Mouse (Mus musculus): ENCODE measurements around the gene Cnp. TPM values are rescaled to one million over a fixed set of nuclear protein-coding genes. Genes with fewer than 3 reads are reported as not detected.
A peak's percentile ranks its signal among the peaks of the same experiment; 100 is the strongest.
"Not testable (repeated sequence)": the region's sequence is repeated elsewhere in the genome, so short reads cannot be mapped to it uniquely, and the experiment has no call there.

Gene Cnp
- 15.3 and 17.5 TPM in 2 replicates for polyA plus RNA-seq (2016; fragmentation: Nextera tagmentation; extraction: Ambion mirVana)

DNA sequence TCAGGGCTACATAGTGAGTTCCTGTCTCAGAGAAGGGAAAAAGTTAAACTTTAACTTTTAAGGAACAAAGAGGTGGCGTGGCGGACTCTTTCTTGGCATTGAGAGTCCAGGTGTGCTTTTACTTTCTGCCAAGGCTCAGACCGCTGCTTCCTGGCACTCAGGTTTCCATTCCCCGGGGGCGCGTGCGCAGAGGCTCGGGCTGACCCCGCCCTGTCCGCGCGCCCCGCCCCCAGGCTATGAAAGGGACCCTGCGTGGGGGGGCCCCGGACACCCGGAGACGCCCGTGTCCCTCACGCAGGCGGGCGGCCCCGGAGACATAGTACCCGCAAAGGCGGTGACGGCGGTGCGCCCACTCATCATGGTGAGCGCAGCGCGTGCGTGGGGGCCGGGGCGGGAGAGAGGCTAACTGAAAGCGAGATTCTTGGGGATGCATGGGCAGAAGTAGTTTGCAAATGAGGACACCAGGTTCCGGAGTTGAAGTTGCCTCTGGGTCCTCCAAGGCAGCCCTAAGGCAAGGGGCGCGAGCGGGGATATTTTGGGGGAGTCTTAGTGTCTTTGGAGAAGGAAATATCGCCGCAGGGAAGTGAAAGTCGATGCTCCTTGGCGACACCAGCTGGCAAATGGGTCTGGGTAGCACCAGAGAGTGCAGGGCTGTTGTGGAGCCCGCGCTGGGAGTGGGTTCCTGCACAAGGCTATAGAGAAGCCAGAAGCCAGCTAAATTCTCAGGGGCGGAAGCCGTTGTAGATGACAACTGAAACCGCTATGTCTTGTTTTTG lies at the start of gene Cnp:
TSS of gene Cnp (plus strand) at position 197 of the 776 bp plus-strand sequence.
- peaks cover 35% of the 10 kb centered on the region for H3K36me3 ChIP-seq (replicated peaks)
- H3K27ac ChIP-seq = peak within 1 kb of the TSS; percentile 83
- peak within 1 kb of the TSS; percentile 69 for H3K4me3 ChIP-seq
- peaks cover 44% of the 10 kb centered on the region for H3K27me3 ChIP-seq (ENCODE audit: poor library complexity, severe bottlenecking)
- no peaks in the 10 kb centered on the region for H3K9me3 ChIP-seq
- DNase-seq (ENCODE audit: extremely low spot score, low spot score) = peak; percentile 63
- WGBS = 2% methylated on average over 47 of the region's 47 CpGs
- peaks cover 41% of the 10 kb centered on the region for H3K4me1 ChIP-seq

- Histone ChIP-seq H3K4me1 (peaks cover 42% of the 10 kb centered on the region), H3K4me3 (peak overlapping the region; percentile 93), H3K27me3 (ENCODE audit: poor library complexity, severe bottlenecking) (peaks cover 15% of the 10 kb centered on the region), H3K9me3 (no peaks in the 10 kb centered on the region), H3K36me3 (replicated peaks) (peaks cover 54% of the 10 kb centered on the region), H3K27ac (no peak overlapping the region; the same call in 1 of the 2 replicates)
- WGBS = 60% methylated on average over 11 of the region's 11 CpGs
- no peak for DNase-seq (ENCODE audit: extremely low spot score, low spot score)
These were observed 49.6 kb upstream of the Cnp start for GRCm38 (mm10) chr11:100524987-100525630.

GRCm38 (mm10) chr11:100526052-100526816 lies 48.5 kb upstream of the Cnp start:
- peak overlapping the region; percentile 97 for H3K27ac ChIP-seq
- WGBS = 8% methylated on average over 15 of the region's 15 CpGs
- peaks cover 43% of the 10 kb centered on the region for H3K36me3 ChIP-seq (replicated peaks)
- no peaks in the 10 kb centered on the region for H3K9me3 ChIP-seq
- peaks cover 26% of the 10 kb centered on the region for H3K27me3 ChIP-seq (ENCODE audit: poor library complexity, severe bottlenecking)
- peak overlapping the region; percentile 93 for H3K4me3 ChIP-seq
- peaks cover 42% of the 10 kb centered on the region for H3K4me1 ChIP-seq
- no peak for DNase-seq (ENCODE audit: extremely low spot score, low spot score)

- Histone ChIP-seq H3K36me3 (replicated peaks) (peaks cover 35% of the 10 kb centered on the region), H3K9me3 (no peaks in the 10 kb centered on the region), H3K4me1 (peaks cover 42% of the 10 kb centered on the region), H3K27me3 (ENCODE audit: poor library complexity, severe bottlenecking) (peaks cover 34% of the 10 kb centered on the region), H3K4me3 (peak overlapping the region; percentile 93), H3K27ac (peak overlapping the region; percentile 97)
- WGBS = under 1% methylated on average over 26 of the region's 26 CpGs
- DNase-seq (ENCODE audit: extremely low spot score, low spot score) = peak; percentile 74
These were observed 47.6 kb upstream of the Cnp start for GRCm38 (mm10) chr11:100527066-100527457.

DNA sequence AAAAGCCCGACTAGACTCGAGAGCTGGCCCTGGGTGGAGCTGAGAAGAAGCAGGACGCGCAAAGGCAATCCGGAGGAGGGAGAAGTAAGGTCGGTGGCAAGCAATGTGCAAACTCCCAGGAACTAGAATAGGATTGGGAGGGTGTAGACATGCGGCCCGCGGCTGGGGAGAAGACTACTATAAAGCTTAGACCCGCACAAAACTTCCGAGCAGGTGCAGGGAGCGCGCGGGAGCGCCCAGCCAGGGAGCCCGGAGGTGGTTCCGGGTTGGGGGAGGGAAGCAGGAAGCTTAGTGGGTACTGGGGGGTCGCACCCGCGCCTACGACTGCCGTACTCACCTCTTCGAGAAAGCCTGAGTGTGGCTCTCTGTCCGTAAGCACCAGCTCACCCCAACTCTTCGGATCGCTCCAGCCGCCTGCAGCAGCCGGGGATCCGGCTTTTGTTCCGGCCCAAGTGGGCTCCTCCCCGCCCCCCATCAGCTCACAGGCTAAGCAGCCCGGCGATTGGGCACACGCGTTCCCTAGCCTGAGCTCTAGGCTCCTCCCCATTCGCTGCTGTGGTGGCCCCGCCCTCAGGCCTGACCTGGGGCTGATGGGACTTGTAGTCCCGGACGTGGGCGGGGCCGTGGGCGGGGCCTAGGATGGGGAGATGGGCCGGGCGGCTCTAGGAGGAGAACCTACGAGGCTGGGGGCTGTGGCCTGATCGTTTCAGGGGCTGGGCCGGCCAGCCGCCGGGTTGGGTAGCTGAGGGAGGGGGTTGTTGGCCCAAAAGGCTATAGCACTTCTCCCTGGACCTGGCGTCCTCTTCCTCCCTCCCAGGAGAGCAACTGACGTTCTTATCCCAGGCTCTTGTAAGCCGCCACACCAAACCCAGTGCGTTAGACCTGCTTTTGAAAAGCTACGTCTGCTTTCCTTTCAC lies 47.0 kb upstream of the Cnp start, which contains the start of gene Acly:
TSS of gene Acly (minus strand) at position 543 of the 917 bp plus-strand sequence.
- WGBS = under 1% methylated on average over 54 of the region's 54 CpGs
- H3K36me3 ChIP-seq (replicated peaks) = peaks cover 28% of the 10 kb centered on the region
- H3K4me1 ChIP-seq = peaks cover 42% of the 10 kb centered on the region
- H3K27ac ChIP-seq = peak within 1 kb of the TSS; percentile 97
- no peaks in the 10 kb centered on the region for H3K9me3 ChIP-seq
- peak; percentile 99 for DNase-seq (ENCODE audit: extremely low spot score, low spot score)
- H3K27me3 ChIP-seq (ENCODE audit: poor library complexity, severe bottlenecking) = peaks cover 41% of the 10 kb centered on the region
- H3K4me3 ChIP-seq = peak within 1 kb of the TSS; percentile 93

- H3K27ac ChIP-seq = peak overlapping the region; percentile 97
- H3K4me3 ChIP-seq = peak overlapping the region; percentile 93
- peaks cover 49% of the 10 kb centered on the region for H3K27me3 ChIP-seq (ENCODE audit: poor library complexity, severe bottlenecking)
- H3K36me3 ChIP-seq (replicated peaks) = peaks cover 20% of the 10 kb centered on the region
- no peak for DNase-seq (ENCODE audit: extremely low spot score, low spot score)
- H3K9me3 ChIP-seq = 0 out of 2 replicates have a peak, but pooled peaks cover 4% of the 10 kb centered on the region
- peaks cover 43% of the 10 kb centered on the region for H3K4me1 ChIP-seq
- 19% methylated on average over 19 of the region's 19 CpGs for WGBS
These were observed 46.1 kb upstream of the Cnp start for GRCm38 (mm10) chr11:100528375-100529165.

DNA sequence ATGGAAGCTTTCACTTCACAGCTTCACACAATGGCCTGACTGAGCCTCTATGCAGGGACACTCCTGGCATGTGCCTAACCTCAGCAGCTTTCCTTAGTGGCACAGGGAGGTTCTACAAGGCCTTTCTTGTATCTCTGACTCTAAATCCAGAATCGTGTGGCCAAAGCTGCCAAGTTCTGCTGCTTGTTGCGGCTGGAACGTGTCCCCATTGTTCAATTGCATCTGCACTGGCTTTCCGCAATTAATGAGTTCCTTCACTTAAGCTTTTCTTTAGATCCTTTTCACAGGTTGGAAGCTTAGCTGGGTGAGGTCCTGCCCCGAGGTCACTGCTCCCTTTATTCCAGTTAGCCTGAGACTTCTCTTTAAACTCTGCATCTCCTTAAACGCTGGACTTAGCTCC lies 40.8 kb upstream of the Cnp start:
- H3K36me3 ChIP-seq (replicated peaks) = no peaks in the 10 kb centered on the region
- no peak overlapping the region for H3K27ac ChIP-seq
- peaks cover 92% of the 10 kb centered on the region for H3K27me3 ChIP-seq (ENCODE audit: poor library complexity, severe bottlenecking)
- 30% methylated on average over 6 of the region's 6 CpGs for WGBS
- H3K9me3 ChIP-seq = peaks cover 4% of the 10 kb centered on the region; the same call in 1 of the 2 replicates
- H3K4me3 ChIP-seq = no peak overlapping the region
- no peak for DNase-seq (ENCODE audit: extremely low spot score, low spot score)
- H3K4me1 ChIP-seq = peaks cover 10% of the 10 kb centered on the region

GRCm38 (mm10) chr11:100534411-100534810 lies 40.3 kb upstream of the Cnp start:
- H3K9me3 ChIP-seq; H3K4me1 ChIP-seq; H3K4me3 ChIP-seq; H3K27ac ChIP-seq; H3K36me3 ChIP-seq (replicated peaks); DNase-seq (ENCODE audit: extremely low spot score, low spot score): not testable (repeated sequence)
- 75% methylated on average over 2 of the region's 2 CpGs for WGBS
- H3K27me3 ChIP-seq (ENCODE audit: poor library complexity, severe bottlenecking) = peaks cover 92% of the 10 kb centered on the region

- H3K9me3 ChIP-seq; H3K36me3 ChIP-seq (replicated peaks); H3K4me1 ChIP-seq; DNase-seq (ENCODE audit: extremely low spot score, low spot score); H3K27ac ChIP-seq; H3K4me3 ChIP-seq: not testable (repeated sequence)
- WGBS = 81% methylated on average over 6 of the region's 6 CpGs
- H3K27me3 ChIP-seq (ENCODE audit: poor library complexity, severe bottlenecking) = peaks cover 88% of the 10 kb centered on the region
These were observed 39.9 kb upstream of the Cnp start for GRCm38 (mm10) chr11:100534821-100535220.

GRCm38 (mm10) chr11:100535996-100536395 lies 38.7 kb upstream of the Cnp start:
- Histone ChIP-seq H3K27me3 (ENCODE audit: poor library complexity, severe bottlenecking) (peaks cover 78% of the 10 kb centered on the region), H3K4me3 (no peak overlapping the region), H3K4me1 (peaks cover 10% of the 10 kb centered on the region), H3K9me3 (peaks cover 4% of the 10 kb centered on the region; the same call in 1 of the 2 replicates), H3K36me3 (replicated peaks) (no peaks in the 10 kb centered on the region), H3K27ac (no peak overlapping the region)
- DNase-seq (ENCODE audit: extremely low spot score, low spot score) = no peak
- 71% methylated on average over 1 of the region's 1 CpGs for WGBS

- DNase-seq (ENCODE audit: extremely low spot score, low spot score) = no peak
- peaks cover 73% of the 10 kb centered on the region for H3K27me3 ChIP-seq (ENCODE audit: poor library complexity, severe bottlenecking)
- peaks cover 10% of the 10 kb centered on the region for H3K4me1 ChIP-seq
- peaks cover 4% of the 10 kb centered on the region; the same call in 1 of the 2 replicates for H3K9me3 ChIP-seq
- H3K27ac ChIP-seq = no peak overlapping the region
- no peak overlapping the region for H3K4me3 ChIP-seq
- no peaks in the 10 kb centered on the region for H3K36me3 ChIP-seq (replicated peaks)
These were observed 38.2 kb upstream of the Cnp start for GRCm38 (mm10) chr11:100536466-100536865.

All from forebrain, embryonic 10.5 days (tissue).